Comparison of ENCODE assay signal across 27 mouse cellular contexts in the genomic region with DNA sequence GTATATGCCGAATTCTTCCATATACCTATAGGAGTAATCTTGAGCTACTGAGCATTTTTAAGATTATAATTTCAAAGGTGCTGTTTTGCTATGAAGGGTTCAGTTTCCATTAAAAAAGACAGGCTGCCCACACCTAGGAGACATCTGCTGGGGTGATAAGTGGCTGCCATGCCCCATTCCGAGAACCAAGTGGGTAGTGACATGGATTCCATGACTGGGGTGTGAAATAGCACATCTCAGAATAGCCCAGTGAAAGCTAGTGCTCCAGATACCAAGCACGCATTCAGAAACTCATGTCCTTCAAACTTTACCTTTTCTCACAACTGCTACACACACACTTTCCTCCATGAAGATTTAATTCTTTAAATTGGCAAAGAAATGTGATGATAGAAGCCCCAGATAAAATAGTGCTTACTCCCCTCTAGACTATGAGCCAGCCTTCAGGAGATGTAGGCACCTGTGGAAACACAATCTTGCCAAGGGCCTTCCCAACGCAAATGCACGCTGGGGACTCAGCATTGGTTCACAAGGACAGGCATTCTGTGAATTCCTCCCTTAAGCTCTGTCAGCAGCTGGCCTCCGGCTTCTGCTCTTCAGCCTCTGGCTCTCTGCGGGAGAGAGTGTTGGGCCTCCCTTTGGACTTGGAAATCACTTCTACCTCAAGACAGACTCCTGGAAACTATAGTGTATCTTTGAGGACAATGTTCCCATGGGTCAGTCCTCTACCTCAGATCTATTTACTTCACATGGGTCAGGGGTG.
DNase-seq lines count a peak whose midpoint lies in the region; ATAC-seq and TF ChIP-seq lines count a peak whose summit lies in the region.
"Had no signal": no experiment of that assay in that cellular context is flagged by ENCODE, and none has a peak within 500 bp of the region (broad histone marks: within the 10 kb centered on the region; RNA-seq: fewer than 3 reads in every experiment).

No protein-coding gene starts in this region.

- no peak overlapping the region for H3K9ac ChIP-seq in heart, adult 2 months (ENCODE audit: low read depth, low read length)
- H3K9ac ChIP-seq in heart, embryonic 16.5 days (ENCODE audit: low read length), result no peak overlapping the region
- H3K9ac ChIP-seq: forebrain, postnatal 0 days; hindbrain, embryonic 14.5 days; limb, embryonic 15.5 days; liver, embryonic 14.5 days; lung, embryonic 14.5 days; midbrain, embryonic 15.5 days; neural tube, embryonic 15.5 days had no signal

- no peak for TF ChIP-seq CTCF in heart, adult 2 months (IDR thresholded peaks at IDR 0.05)

- no peak for DNase-seq in heart, adult 2 months
- DNase-seq in heart, adult 8-10 months (ENCODE audit: low spot score), result no peak
- DNase-seq in left cerebral cortex, adult 11 months (ENCODE audit: low spot score), result peak; percentile 25
- DNase-seq in left cerebral cortex, postnatal 4 days, result no peak
- peak; percentile 79 for DNase-seq in brain, adult 2 months (ENCODE audit: low read depth, low spot score)
- DNase-seq: adrenal gland, postnatal 36 days; B cell, adult 2 months; cerebellum, adult 11-12 months; cerebellum, postnatal 10 days; forebrain, postnatal 0 days; kidney, adult 18-20 months; lung, embryonic 14.5 days; lung, postnatal 36 days; right cerebral cortex, postnatal 25 days; spleen, adult 18-20 months had no signal

- peaks cover 14% of the 10 kb centered on the region; the same call in 1 of the 2 replicates for H3K4me1 ChIP-seq in heart, adult 2 months (ENCODE audit: control insufficient read depth, insufficient read depth, low read length)
- peaks cover 27% of the 10 kb centered on the region for H3K4me1 ChIP-seq in heart, embryonic 16.5 days (ENCODE audit: control insufficient read depth, insufficient read depth, low read length)
- H3K4me1 ChIP-seq: limb, embryonic 15.5 days; midbrain, embryonic 15.5 days; neural tube, embryonic 15.5 days had no signal

- no peak overlapping the region for H3K4me3 ChIP-seq in heart, adult 2 months
- no peak overlapping the region for H3K4me3 ChIP-seq in heart, embryonic 16.5 days (ENCODE audit: low read length)
- H3K4me3 ChIP-seq: limb, embryonic 15.5 days; midbrain, embryonic 15.5 days; neural tube, embryonic 15.5 days had no signal

- no peaks in the 10 kb centered on the region for H3K27me3 ChIP-seq in heart, adult 2 months (ENCODE audit: control insufficient read depth, insufficient read depth, low read length)
- H3K27me3 ChIP-seq in heart, embryonic 16.5 days (ENCODE audit: control insufficient read depth, insufficient read depth, low read length), result no peaks in the 10 kb centered on the region
- H3K27me3 ChIP-seq: CH12.LX; limb, embryonic 15.5 days; midbrain, embryonic 15.5 days; neural tube, embryonic 15.5 days; Patski had no signal

- H3K27ac ChIP-seq in heart, adult 2 months, result peak overlapping the region; percentile 58
- H3K27ac ChIP-seq in heart, embryonic 16.5 days (ENCODE audit: low read length), result peak overlapping the region; percentile 75
- H3K27ac ChIP-seq: hindbrain, embryonic 14.5 days; limb, embryonic 15.5 days; liver, embryonic 14.5 days; midbrain, embryonic 15.5 days; neural tube, embryonic 15.5 days had no signal

- H3K79me2 ChIP-seq in heart, adult 2 months (replicated peaks; ENCODE audit: control insufficient read depth, insufficient read depth, low read length), result no peaks in the 10 kb centered on the region

- intact Hi-C loops in heart, adult 2 months (cut with DNase I), result no loop called here
- intact Hi-C loops in left cerebral cortex, postnatal 4 days (cut with DNase I), result no loop called here

- TF ChIP-seq POLR2A in heart, adult 2 months (IDR thresholded peaks at IDR 0.05; ENCODE audit: insufficient read depth, low read depth, low read length), result no peak

- H3K9me3 ChIP-seq in heart, embryonic 16.5 days (replicated peaks; ENCODE audit: control insufficient read depth, low read length), result no peaks in the 10 kb centered on the region
- H3K9me3 ChIP-seq: G1E; limb, embryonic 15.5 days; midbrain, embryonic 15.5 days; neural tube, embryonic 15.5 days had no signal

- no peaks in the 10 kb centered on the region; the same call in none of the 2 replicates for H3K36me3 ChIP-seq in heart, adult 2 months (ENCODE audit: control insufficient read depth, insufficient read depth, low read length)
- H3K36me3 ChIP-seq in heart, embryonic 16.5 days (ENCODE audit: control insufficient read depth, insufficient read depth), result peaks cover 28% of the 10 kb centered on the region
- H3K36me3 ChIP-seq: G1E; midbrain, embryonic 15.5 days had no signal

- H3K4me2 ChIP-seq in heart, embryonic 16.5 days (ENCODE audit: low read depth, low read length), result no peak overlapping the region
- H3K4me2 ChIP-seq: hindbrain, embryonic 14.5 days; limb, embryonic 15.5 days; lung, embryonic 14.5 days; midbrain, embryonic 15.5 days; neural tube, embryonic 15.5 days had no signal

- TF ChIP-seq EP300 in heart, adult 2 months (IDR thresholded peaks at IDR 0.05; ENCODE audit: insufficient read depth, low read depth, low read length), result no peak

- 59% methylated on average over 7 of the region's 7 CpGs for WGBS in heart, adult 2 months
- WGBS in heart, embryonic 16.5 days, result 51% methylated on average over 7 of the region's 7 CpGs

- peak; percentile 70 for ATAC-seq in heart, embryonic 16.5 days (replicated peaks; ENCODE audit: extremely low read depth, insufficient read depth, low FRiP score)
- ATAC-seq in megakaryocyte progenitor cell, adult 5-6 weeks (replicated peaks; ENCODE audit: poor library complexity), result no peak
- no peak for ATAC-seq in cerebellum, adult (ENCODE audit: insufficient number of reproducible peaks, low FRiP score, low TSS enrichment)
- ATAC-seq: forebrain, postnatal 0 days; inflammation-experienced regulatory T-cells, adult 6 months; midbrain, embryonic 15.5 days; Patski had no signal

Comparison
In these comparisons a context has a peak if more than half of its experiments do, and no peak if none do; other contexts are left out.
1. DNase-seq: peak in left cerebral cortex, adult 11 months (single experiment) and brain, adult 2 months (single experiment); none in heart, adult 2 months (0 of 2), heart, adult 8-10 months (single experiment) and left cerebral cortex, postnatal 4 days (single experiment).